Mouse (Mus musculus) cerebellum, adult 9-10 months (tissue): ENCODE measurements around the gene Ctsk.

Experiments
- DNase-seq: peaks from one replicate; pipeline ENCODE4 v3.0.0; 2022

The Ctsk gene

GRCm38 (mm10) chr3:95499024-95499423, at the start of gene Ctsk:
Ctsk (plus strand) TSS chr3:95499256.
- DNase-seq: no peak

GRCm38 (mm10) chr3:95450408-95450807, 48.6 kb upstream of the Ctsk start:
- DNase-seq: peak; percentile 48

GRCm38 (mm10) chr3:95450915-95451314, 48.1 kb upstream of the Ctsk start:
- no peak for DNase-seq

- DNase-seq: no peak
Observed at GRCm38 (mm10) chr3:95456367-95456766, 42.7 kb upstream of the Ctsk start.

GRCm38 (mm10) chr3:95457758-95458157, 41.3 kb upstream of the Ctsk start:
- no peak for DNase-seq

- no peak for DNase-seq
Observed at GRCm38 (mm10) chr3:95459381-95459780, 39.7 kb upstream of the Ctsk start.

- no peak for DNase-seq
Observed at GRCm38 (mm10) chr3:95463852-95464251, 35.2 kb upstream of the Ctsk start.

- no peak for DNase-seq
Observed at GRCm38 (mm10) chr3:95478966-95479365, 20.1 kb upstream of the Ctsk start.

GRCm38 (mm10) chr3:95486421-95486820, 12.6 kb upstream of the Ctsk start:
- DNase-seq: no peak

- no peak for DNase-seq
Observed at GRCm38 (mm10) chr3:95488679-95489078, 10.4 kb upstream of the Ctsk start.

- DNase-seq: no peak
Observed at GRCm38 (mm10) chr3:95490238-95490637, 8.8 kb upstream of the Ctsk start.

- DNase-seq: peak; percentile 65
Observed at GRCm38 (mm10) chr3:95494342-95494741, 4.7 kb upstream of the Ctsk start.

GRCm38 (mm10) chr3:95498229-95498628, 827 bp upstream of the Ctsk start:
- no peak for DNase-seq

GRCm38 (mm10) chr3:95499496-95500140, 562 bp downstream of the Ctsk start:
- no peak for DNase-seq

- DNase-seq: no peak
Observed at GRCm38 (mm10) chr3:95502312-95502711, 3.3 kb downstream of the Ctsk start.

GRCm38 (mm10) chr3:95509348-95509747, 10.3 kb downstream of the Ctsk start:
- DNase-seq: peak; percentile 81

GRCm38 (mm10) chr3:95511611-95512180, 12.6 kb downstream of the Ctsk start:
- DNase-seq: no peak

- DNase-seq: no peak
Observed at GRCm38 (mm10) chr3:95516614-95517041, 17.6 kb downstream of the Ctsk start.

GRCm38 (mm10) chr3:95517493-95517898, 18.4 kb downstream of the Ctsk start:
- DNase-seq: peak; percentile 79

GRCm38 (mm10) chr3:95518891-95519290, 19.8 kb downstream of the Ctsk start:
- no peak for DNase-seq

GRCm38 (mm10) chr3:95519315-95519714, 20.3 kb downstream of the Ctsk start:
- DNase-seq: no peak

- no peak for DNase-seq
Observed at GRCm38 (mm10) chr3:95520100-95520499, 21.0 kb downstream of the Ctsk start.

GRCm38 (mm10) chr3:95521168-95521567, 22.1 kb downstream of the Ctsk start:
- DNase-seq: no peak

GRCm38 (mm10) chr3:95523662-95524061, 24.6 kb downstream of the Ctsk start:
- DNase-seq: no peak

GRCm38 (mm10) chr3:95524673-95525072, 25.6 kb downstream of the Ctsk start:
- DNase-seq: no peak
